Mouse (Mus musculus) heart, embryonic 14.5 days (tissue): ENCODE results near the gene Gchfr. TPM values are rescaled to one million over a fixed set of nuclear protein-coding genes. Genes with fewer than 3 reads are reported as not detected.

Experiments
- ATAC-seq: fragments of 200-750 bp; cut with Nextera tagmentation; 2 replicates; pipeline ENCODE4 v1.8.0; 2017; ENCODE audit warnings: low read depth, moderate TSS enrichment; ENCODE audit not compliant: insufficient number of reproducible peaks, insufficient read depth, low FRiP score
- H3K27ac ChIP-seq, 2 experiments: fragments of 200-500 bp in 1 of 2; fragments of 300-500 bp in 1 of 2; sonication (generic) in 1 of 2; replicated peaks in 1 of 2; 2 replicates each; pipeline ENCODE4 v1.5.1; 2012 to 2014; ENCODE audit warnings: low read depth in 2 of 2, low read length in 2 of 2, control low read depth in 1 of 2, mild to moderate bottlenecking in 1 of 2, mixed read lengths in 1 of 2; ENCODE audit not compliant: control insufficient read depth in 1 of 2, insufficient read depth in 1 of 2
- H3K27me3 ChIP-seq: fragments of 300-500 bp; sonication (generic); 2 replicates; pipeline ENCODE4 v1.6.1; 2014; ENCODE audit warnings: mild to moderate bottlenecking, low read length, control low read depth; ENCODE audit not compliant: control insufficient read depth, insufficient read depth
- H3K36me3 ChIP-seq: fragments of 300-500 bp; sonication (generic); 2 replicates; pipeline ENCODE4 v1.6.1; 2014; ENCODE audit warnings: mild to moderate bottlenecking, control low read depth, low read length, mixed read lengths; ENCODE audit not compliant: control insufficient read depth, insufficient read depth
- H3K4me1 ChIP-seq, 2 experiments: fragments of 200-500 bp in 1 of 2; fragments of 300-500 bp in 1 of 2; sonication (generic) in 1 of 2; 2 replicates each; pipeline ENCODE4 v1.6.1; 2012 to 2014; ENCODE audit warnings: low read length in 2 of 2, control low read depth in 1 of 2, mixed read lengths in 1 of 2; ENCODE audit not compliant: control insufficient read depth in 2 of 2, insufficient read depth in 2 of 2
- H3K4me2 ChIP-seq: fragments of 300-500 bp; sonication (generic); 2 replicates; pipeline ENCODE4 v1.6.1; 2014; ENCODE audit warnings: mild to moderate bottlenecking, low read length
- H3K4me3 ChIP-seq, 2 experiments: fragments of 200-500 bp in 1 of 2; fragments of 300-500 bp in 1 of 2; sonication (generic) in 1 of 2; 2 replicates each; pipeline ENCODE4 v1.5.1; 2012 to 2014; ENCODE audit warnings: low read length in 2 of 2, mild to moderate bottlenecking in 2 of 2, control low read depth in 1 of 2, low read depth in 1 of 2, moderate library complexity in 1 of 2; ENCODE audit not compliant: control insufficient read depth in 1 of 2, insufficient read depth in 1 of 2
- H3K9ac ChIP-seq: fragments of 300-500 bp; sonication (generic); 2 replicates; pipeline ENCODE4 v1.6.1; 2014; ENCODE audit warnings: mild to moderate bottlenecking, low read length
- H3K9me3 ChIP-seq: fragments of 300-500 bp; sonication (generic); 2 replicates; pipeline ENCODE4 v1.6.1; 2016; ENCODE audit warnings: low read length, control low read depth; ENCODE audit not compliant: control insufficient read depth
- WGBS: fragments of 180-500 bp; shearing (Covaris S2); extraction: QIAGEN DNeasy Blood & Tissue Kit; methylation state at CpG from one replicate; pipeline ENCODE4 v1.1.7; 2014; 5-methylcytosine and 5-hydroxymethylcytosine counted together
- polyA plus RNA-seq: library from polyadenylated mRNA; unstranded; fragments of >200 nt; fragmentation: Nextera tagmentation; extraction: Ambion mirVana; gene quantifications from 2 replicates; pipeline ENCODE4 v1.2.1, GENCODE M21; 2014

Gchfr gene
- polyA plus RNA-seq, 1 experiment from 2014 or later = 9.4 TPM

GRCm38 (mm10) chr2:119203871-119204460 is 36.4 kb downstream of the Gchfr start:
- WGBS = 64% methylated on average over 4 of the region's 4 CpGs
- no peak for ATAC-seq
- Histone ChIP-seq H3K4me1 (peaks cover 5 to 8% of the 10 kb centered on the region in 2 experiments; a peak in 2 of 4 replicates), H3K9me3 (no peaks in the 10 kb centered on the region), H3K27ac (no peak overlapping the region), H3K36me3 (no peaks in the 10 kb centered on the region), H3K27me3 (no peaks in the 10 kb centered on the region), H3K9ac (no peak overlapping the region), H3K4me2 (no peak overlapping the region), H3K4me3 (no peak overlapping the region)

DNA sequence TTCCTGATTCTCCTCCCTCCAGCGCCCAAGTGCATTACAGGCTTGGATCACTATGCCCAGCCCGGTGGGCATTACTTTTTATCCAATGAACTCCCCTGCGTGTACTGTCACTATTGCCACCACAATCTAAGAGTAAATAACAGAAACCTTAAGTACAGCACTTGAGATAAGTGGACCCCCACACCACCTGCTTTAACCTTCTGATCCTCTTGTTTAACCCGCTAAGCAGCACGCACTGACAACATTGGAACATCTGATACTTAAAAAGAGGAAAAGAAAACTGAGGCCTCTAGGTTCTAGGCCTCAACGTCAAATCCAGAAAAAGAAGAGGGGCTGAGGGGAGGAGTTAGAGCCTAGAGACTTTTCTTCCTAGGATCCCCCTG is 40.4 kb downstream of the Gchfr start:
- Histone ChIP-seq H3K4me3 (peak overlapping the region; percentile 77 to 92), H3K9me3 (no peaks in the 10 kb centered on the region), H3K4me2 (peak overlapping the region; percentile 67), H3K27me3 (no peaks in the 10 kb centered on the region), H3K36me3 (peaks cover 26% of the 10 kb centered on the region), H3K4me1 (peaks cover 7 to 11% of the 10 kb centered on the region in 2 experiments; a peak in 3 of 4 replicates), H3K27ac (peak overlapping the region; percentile 87 to 93), H3K9ac (peak overlapping the region; percentile 75)
- no peak for ATAC-seq
- 12% methylated on average over 6 of the region's 6 CpGs for whole genome bisulfite sequencing

GRCm38 (mm10) chr2:119208344-119209175 is 41.0 kb downstream of the Gchfr start, which contains the start of the genes Zfyve19 and Dnajc17:
Gene Zfyve19 (plus strand): TSS chr2:119208617.
Gene Dnajc17 (minus strand): TSS chr2:119208795.
- H3K9ac ChIP-seq = peak within 1 kb of the TSS; percentile 83
- ATAC-seq = peak; percentile 96
- peak within 1 kb of the TSS; percentile 87 to 93 for H3K27ac ChIP-seq
- peak within 1 kb of the TSS; percentile 77 to 92 for H3K4me3 ChIP-seq
- under 1% methylated on average over 51 of the region's 51 CpGs for WGBS
- no peaks in the 10 kb centered on the region for H3K9me3 ChIP-seq
- no peaks in the 10 kb centered on the region for H3K27me3 ChIP-seq
- peak within 1 kb of the TSS; percentile 67 for H3K4me2 ChIP-seq
- H3K4me1 ChIP-seq = peaks cover 6 to 7% of the 10 kb centered on the region in 2 experiments; a peak in 3 of 4 replicates
- peaks cover 32% of the 10 kb centered on the region for H3K36me3 ChIP-seq

DNA sequence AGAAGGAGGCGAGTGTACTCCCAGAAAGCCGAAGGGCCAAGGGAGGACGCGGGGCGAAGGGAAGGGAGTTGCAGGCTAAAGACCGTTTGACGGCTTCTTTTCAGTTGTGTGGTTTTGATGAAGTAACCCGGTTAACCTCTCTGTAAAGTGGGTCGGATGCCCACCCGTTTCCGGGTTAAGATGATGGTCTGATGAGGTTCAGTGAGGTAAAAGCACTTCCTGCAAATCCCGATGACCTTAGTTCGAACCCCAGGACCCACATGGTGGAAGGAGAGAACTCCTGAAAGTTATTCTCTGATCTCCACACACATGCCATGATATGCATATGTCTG is 41.6 kb downstream of the Gchfr start:
- Histone ChIP-seq H3K9ac (peak overlapping the region; percentile 83), H3K4me1 (peaks cover 6 to 7% of the 10 kb centered on the region in 2 experiments; a peak in 3 of 4 replicates), H3K4me2 (peak overlapping the region; percentile 67), H3K36me3 (peaks cover 36% of the 10 kb centered on the region), H3K9me3 (no peaks in the 10 kb centered on the region), H3K27me3 (no peaks in the 10 kb centered on the region), H3K27ac (peak overlapping the region; percentile 15 to 64; a peak in 2 of 4 replicates), H3K4me3 (peak overlapping the region; percentile 71 to 77)
- ATAC-seq = no peak
- WGBS = under 1% methylated on average over 13 of the region's 13 CpGs

Other genes starting within 250 kb of the Gchfr start
- 21.3 and 25.7 TPM in 2 replicates for gene Chst14, start 241.3 kb upstream of the Gchfr start, polyA plus RNA-seq
- gene Ccdc32, start 138.4 kb upstream of the Gchfr start, polyA plus RNA-seq = 17.7 and 17.9 TPM in 2 replicates
- 3.3 and 4.5 TPM in 2 replicates for gene Rpusd2, start 133.0 kb upstream of the Gchfr start, polyA plus RNA-seq
- 25.6 and 29.5 TPM in 2 replicates for gene Knl1, start 120.7 kb upstream of the Gchfr start, polyA plus RNA-seq
- 27.3 and 28.9 TPM in 2 replicates for gene Rad51, start 55.0 kb upstream of the Gchfr start, polyA plus RNA-seq
- 19.4 and 23.7 TPM in 2 replicates for gene Rmdn3, start 10.7 kb upstream of the Gchfr start, polyA plus RNA-seq
- 0.24 and 0.27 TPM in 2 replicates for gene Gm14137, start 6.7 kb downstream of the Gchfr start, polyA plus RNA-seq
- 28.3 and 32.4 TPM in 2 replicates for gene Zfyve19, start 40.8 kb downstream of the Gchfr start, polyA plus RNA-seq
- 10.8 and 12.9 TPM in 2 replicates for gene Dnajc17, start 41.0 kb downstream of the Gchfr start, polyA plus RNA-seq
- not detected in 2 replicates for gene Ppp1r14d, start 62.1 kb downstream of the Gchfr start, polyA plus RNA-seq
- gene Spint1, start 69.6 kb downstream of the Gchfr start, polyA plus RNA-seq = 0.20 and 0.38 TPM in 2 replicates
- 0.19 TPM in 1 of 2 replicates, not detected in the other for gene Rhov, start 103.5 kb downstream of the Gchfr start, polyA plus RNA-seq
- gene Vps18, start 121.0 kb downstream of the Gchfr start, polyA plus RNA-seq = 7.8 and 8.7 TPM in 2 replicates
- gene Dll4, start 158.0 kb downstream of the Gchfr start, polyA plus RNA-seq = 6.9 and 8.8 TPM in 2 replicates
- gene Chac1, start 183.5 kb downstream of the Gchfr start, polyA plus RNA-seq = 0.32 and 0.67 TPM in 2 replicates